Mouse (Mus musculus) liver, adult 2 months (tissue): ENCODE results near the gene Nars2. TPM values are rescaled to one million over a fixed set of nuclear protein-coding genes. Genes with fewer than 3 reads are reported as not detected.

Experiments
- DNase-seq: peaks from one replicate; pipeline ENCODE4 v3.0.0-alpha.2; 2011; ENCODE audit warnings: low read depth, low spot score; ENCODE audit errors: extremely low read depth
- H3K27ac ChIP-seq: fragments of 200-500 bp; replicated peaks from 2 replicates; pipeline ENCODE4 v1.5.1; 2012; ENCODE audit warnings: low read depth, mild to moderate bottlenecking, control low read depth, inconsistent platforms, low read length; ENCODE audit not compliant: insufficient read depth
- H3K27me3 ChIP-seq: fragments of 200-500 bp; 2 replicates; pipeline ENCODE4 v1.6.1; 2012; ENCODE audit warnings: mild to moderate bottlenecking, moderate library complexity, low read length, inconsistent platforms; ENCODE audit not compliant: control insufficient read depth, insufficient read depth
- H3K36me3 ChIP-seq: fragments of 200-500 bp; 2 replicates; pipeline ENCODE4 v1.6.1; 2012; ENCODE audit warnings: low read length, inconsistent platforms; ENCODE audit not compliant: control insufficient read depth, insufficient read depth
- H3K4me1 ChIP-seq: fragments of 200-500 bp; 2 replicates; pipeline ENCODE4 v1.6.1; 2011; ENCODE audit warnings: low read length; ENCODE audit not compliant: control insufficient read depth, insufficient read depth
- H3K4me3 ChIP-seq: fragments of 200-500 bp; 2 replicates; pipeline ENCODE4 v1.5.1; 2011; ENCODE audit warnings: low read depth, mild to moderate bottlenecking, control low read depth, low read length, moderate library complexity; ENCODE audit not compliant: insufficient read depth
- H3K79me2 ChIP-seq: fragments of 200-500 bp; 2 replicates; pipeline ENCODE4 v1.6.1; 2012; ENCODE audit warnings: inconsistent platforms, mild to moderate bottlenecking, low read length, moderate library complexity; ENCODE audit not compliant: control insufficient read depth, insufficient read depth
- H3K9ac ChIP-seq: fragments of 200-500 bp; 2 replicates; pipeline ENCODE4 v1.6.1; 2012; ENCODE audit warnings: low read depth, mild to moderate bottlenecking, control low read depth, inconsistent platforms, low read length
- CTCF ChIP-seq: fragments of 200-500 bp; IDR thresholded peaks from 2 replicates; pipeline ENCODE4 v1.5.1; 2011; ENCODE audit warnings: low read depth, low read length, control low read depth
- POLR2A ChIP-seq: fragments of 200-500 bp; IDR thresholded peaks from 2 replicates; pipeline ENCODE4 v1.6.1; 2011; ENCODE audit warnings: low read length, control low read depth; ENCODE audit not compliant: insufficient read depth; ENCODE audit errors: extremely low read depth
- WGBS: fragments of 180-500 bp; shearing (Covaris S2); methylation state at CpG from one replicate; pipeline ENCODE4 v1.1.7; 2018; 5-methylcytosine and 5-hydroxymethylcytosine counted together
- polyA plus RNA-seq: library from polyadenylated mRNA; depleted of rRNA; stranded (reverse); fragments of >200 nt; gene quantifications from 2 replicates; pipeline ENCODE4 v1.2.3, GENCODE M21; 2012
- total RNA-seq: library from RNA; depleted of rRNA; stranded (reverse); fragments of >200 nt; gene quantifications from 2 replicates; pipeline ENCODE4 v1.2.3, GENCODE M21; 2014

The Nars2 gene
- total and polyA plus RNA-seq, 2 experiments, result 6.9 to 17.3 TPM

GRCm38 (mm10) chr7:97019303-97019702 is 68.0 kb downstream of the Nars2 start:
- TF ChIP-seq CTCF (no peak), POLR2A (no peak)
- 83% methylated on average over 1 of the region's 1 CpGs for WGBS
- Histone ChIP-seq H3K27ac (no peak overlapping the region), H3K36me3 (no peaks in the 10 kb centered on the region), H3K4me1 (no peaks in the 10 kb centered on the region), H3K79me2 (no peaks in the 10 kb centered on the region; the same call in 1 of the 2 replicates), H3K9ac (no peak overlapping the region), H3K27me3 (no peaks in the 10 kb centered on the region), H3K4me3 (no peak overlapping the region)
- DNase-seq, result no peak

- 91% methylated on average over 5 of the region's 5 CpGs for WGBS
- Histone ChIP-seq H3K27me3 (no peaks in the 10 kb centered on the region), H3K79me2 (no peaks in the 10 kb centered on the region), H3K9ac (no peak overlapping the region), H3K27ac (no peak overlapping the region), H3K4me1 (no peaks in the 10 kb centered on the region), H3K4me3 (no peak overlapping the region), H3K36me3 (peaks cover 11% of the 10 kb centered on the region; the same call in 1 of the 2 replicates)
- DNase-seq, result peak; percentile 51
- no peak for TF ChIP-seq CTCF
- no peak for TF ChIP-seq POLR2A
Measured at GRCm38 (mm10) chr7:97026772-97027358, 75.6 kb downstream of the Nars2 start.

- TF ChIP-seq POLR2A, result no peak
- TF ChIP-seq CTCF, result no peak
- peak; percentile 15 for DNase-seq
- H3K27ac ChIP-seq, result no peak overlapping the region
- H3K9ac ChIP-seq, result no peak overlapping the region
- no peaks in the 10 kb centered on the region for H3K4me1 ChIP-seq
- 88% methylated on average over 10 of the region's 10 CpGs for WGBS
- no peaks in the 10 kb centered on the region for H3K79me2 ChIP-seq
- no peak overlapping the region for H3K4me3 ChIP-seq
- peaks cover 20% of the 10 kb centered on the region; the same call in 1 of the 2 replicates for H3K36me3 ChIP-seq
- H3K27me3 ChIP-seq, result no peaks in the 10 kb centered on the region
Measured at GRCm38 (mm10) chr7:97029151-97029550, 77.8 kb downstream of the Nars2 start.

- TF ChIP-seq CTCF (no peak), POLR2A (no peak)
- WGBS, result 87% methylated on average over 2 of the region's 2 CpGs
Measured at GRCm38 (mm10) chr7:97032412-97032811, 81.1 kb downstream of the Nars2 start.

GRCm38 (mm10) chr7:97039641-97040040 is 88.3 kb downstream of the Nars2 start:
- Histone ChIP-seq H3K4me3 (no peak overlapping the region), H3K27ac (no peak overlapping the region), H3K27me3 (no peaks in the 10 kb centered on the region), H3K79me2 (no peaks in the 10 kb centered on the region), H3K36me3 (peaks cover 27% of the 10 kb centered on the region), H3K9ac (no peak overlapping the region), H3K4me1 (no peaks in the 10 kb centered on the region)
- no peak for DNase-seq
- no peak for TF ChIP-seq CTCF
- TF ChIP-seq POLR2A, result no peak
- WGBS, result 79% methylated on average over 4 of the region's 4 CpGs

More at GRCm38 (mm10) chr7:97032412-97032811, 81.1 kb downstream of the Nars2 start:
- H3K4me1 ChIP-seq, result no peaks in the 10 kb centered on the region
- H3K36me3 ChIP-seq, result peaks cover 25% of the 10 kb centered on the region; the same call in 1 of the 2 replicates
- H3K4me3 ChIP-seq, result no peak overlapping the region
- no peak for DNase-seq
- no peak overlapping the region for H3K9ac ChIP-seq
- H3K79me2 ChIP-seq, result no peaks in the 10 kb centered on the region
- no peaks in the 10 kb centered on the region for H3K27me3 ChIP-seq
- no peak overlapping the region for H3K27ac ChIP-seq

GRCm38 (mm10) chr7:97041868-97042449 is 90.7 kb downstream of the Nars2 start:
- H3K4me1 ChIP-seq, result no peaks in the 10 kb centered on the region
- 94% methylated on average over 6 of the region's 6 CpGs for WGBS
- DNase-seq, result no peak
- H3K79me2 ChIP-seq, result no peaks in the 10 kb centered on the region
- no peak for TF ChIP-seq POLR2A
- TF ChIP-seq CTCF, result no peak
- no peak overlapping the region for H3K9ac ChIP-seq
- H3K4me3 ChIP-seq, result no peak overlapping the region
- no peaks in the 10 kb centered on the region for H3K27me3 ChIP-seq
- no peak overlapping the region for H3K27ac ChIP-seq
- peaks cover 27% of the 10 kb centered on the region for H3K36me3 ChIP-seq
